Mouse (Mus musculus) cerebellum, adult 11 months (tissue): ENCODE measurements around the gene Rfx4.

Experiments used
- DNase-seq: peaks from one replicate; pipeline ENCODE4 v3.0.0; 2022

Rfx4 gene

DNA sequence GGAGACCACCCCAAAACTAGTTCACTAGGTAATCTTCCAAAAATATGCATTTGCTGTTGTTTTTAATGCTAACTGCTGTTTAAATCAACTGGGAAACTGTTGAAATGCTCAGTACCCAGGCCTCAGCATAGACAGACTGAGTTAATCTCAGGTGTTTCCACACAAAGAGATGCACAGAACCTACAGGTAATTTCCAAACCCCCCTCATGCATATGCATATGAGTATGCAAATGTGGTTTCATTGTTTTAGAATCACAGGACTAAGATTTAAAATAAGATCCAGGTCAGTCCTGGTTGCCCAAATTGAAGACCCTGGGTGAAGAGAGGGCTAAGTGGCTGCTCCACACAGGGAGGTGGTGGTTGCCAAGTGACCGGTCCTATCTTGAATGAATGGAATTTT lies 157.3 kb downstream of the Rfx4 start:
- DNase-seq: no peak

DNA sequence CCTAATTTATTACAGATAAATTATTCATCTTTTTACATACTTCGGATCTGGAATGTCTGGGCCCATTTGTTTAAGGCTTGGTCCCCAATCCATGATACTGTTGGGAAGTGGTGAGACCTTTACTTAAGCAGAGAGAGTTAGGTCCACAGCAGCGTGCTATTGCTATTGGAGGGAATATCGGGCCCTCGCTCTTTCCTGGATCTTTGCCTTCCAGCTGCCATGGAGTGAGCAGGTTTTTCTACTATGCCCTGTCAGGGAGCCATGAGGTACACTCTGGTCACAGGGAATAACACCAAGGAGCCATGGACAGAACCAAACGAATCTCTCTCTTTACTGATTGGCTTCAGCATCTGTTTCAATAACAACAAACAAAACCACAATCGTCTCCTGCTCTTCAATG lies 159.6 kb downstream of the Rfx4 start:
- no peak for DNase-seq

DNA sequence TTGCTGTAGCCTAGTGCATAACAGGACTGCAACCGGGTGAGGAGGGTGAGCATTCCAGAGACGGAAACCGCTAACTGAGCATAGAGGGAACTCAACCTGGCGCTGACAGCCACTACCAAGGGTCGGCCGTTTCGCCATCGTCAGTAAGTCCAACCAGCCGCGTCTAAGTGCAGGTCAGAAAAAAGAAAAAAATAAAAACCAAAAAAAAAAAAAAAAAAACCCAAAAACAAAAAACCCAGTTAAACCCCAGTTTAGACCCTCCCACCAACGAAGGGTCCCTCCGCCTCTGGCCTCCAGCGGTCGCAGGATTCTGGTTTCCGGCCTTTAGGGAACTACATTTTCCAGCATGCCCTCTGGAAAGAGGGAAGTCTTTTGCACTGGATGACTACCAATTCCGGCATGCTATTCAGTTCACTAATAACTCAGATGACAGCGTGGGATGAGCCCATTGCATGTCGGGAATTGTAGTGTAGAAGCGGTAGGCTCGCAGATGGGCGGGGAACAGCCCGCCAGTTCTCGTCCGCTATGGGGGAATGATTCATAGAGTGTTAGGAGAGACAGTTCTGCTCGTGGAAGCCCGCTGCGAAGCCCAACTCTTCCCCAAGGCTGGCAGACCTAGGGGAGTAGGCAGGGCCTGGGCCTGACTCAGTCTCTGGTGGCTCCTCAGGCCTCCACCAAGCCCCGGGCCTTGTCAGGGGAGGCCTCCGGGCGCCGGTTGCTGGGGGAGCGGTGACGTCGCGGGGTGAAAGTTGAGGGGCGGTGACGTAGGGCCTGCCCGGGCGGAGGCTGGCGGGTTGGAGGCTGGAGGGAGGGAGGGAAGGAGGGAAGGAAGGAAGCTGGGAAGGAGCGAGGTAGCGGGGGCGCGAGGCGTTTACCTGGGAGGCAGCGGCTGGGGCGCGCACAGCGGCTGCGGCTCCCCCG lies 161.2 kb downstream of the Rfx4 start, which contains the start of gene Ric8b:
Gene Ric8b (plus strand): TSS at position 807 of the 921 bp plus-strand sequence.
- peak; percentile 96 for DNase-seq

DNA sequence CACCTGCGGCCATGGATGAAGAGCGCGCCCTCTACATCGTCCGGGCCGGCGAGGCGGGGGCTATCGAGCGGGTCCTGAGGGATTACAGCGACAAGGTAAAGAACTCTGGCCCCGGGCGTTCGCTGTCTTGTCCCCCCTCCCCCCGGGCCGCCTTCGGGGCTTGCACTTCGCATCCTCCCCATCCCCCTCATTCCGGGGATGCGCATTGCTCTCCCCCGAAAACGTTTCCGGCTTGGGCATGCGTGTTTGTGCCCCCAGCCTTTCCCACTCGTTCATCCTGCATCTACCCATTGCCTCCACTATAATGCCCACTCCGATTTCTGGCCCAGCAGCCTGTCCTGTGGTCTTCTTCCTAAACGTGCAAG lies 161.9 kb downstream of the Rfx4 start:
- DNase-seq: no peak

DNA sequence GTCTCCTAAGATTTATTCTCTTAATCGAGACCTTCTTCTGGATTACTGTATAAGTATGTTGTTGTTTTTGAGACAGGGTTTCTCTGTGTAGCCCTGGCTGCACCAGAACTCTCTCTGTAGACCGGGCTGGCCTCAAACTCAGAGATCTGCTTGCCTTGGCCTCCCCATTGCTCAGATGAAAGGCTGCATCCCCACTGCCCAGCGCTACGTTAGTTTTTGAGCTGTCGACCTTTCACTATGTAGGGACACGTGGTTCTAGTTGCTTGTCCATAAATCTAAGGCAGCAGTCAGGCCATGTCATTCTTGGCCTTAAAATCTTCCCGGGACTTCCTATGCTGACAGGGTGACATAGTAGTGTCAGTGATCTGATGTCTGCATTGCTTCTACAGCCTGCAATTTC lies 170.5 kb downstream of the Rfx4 start:
- no peak for DNase-seq

DNA sequence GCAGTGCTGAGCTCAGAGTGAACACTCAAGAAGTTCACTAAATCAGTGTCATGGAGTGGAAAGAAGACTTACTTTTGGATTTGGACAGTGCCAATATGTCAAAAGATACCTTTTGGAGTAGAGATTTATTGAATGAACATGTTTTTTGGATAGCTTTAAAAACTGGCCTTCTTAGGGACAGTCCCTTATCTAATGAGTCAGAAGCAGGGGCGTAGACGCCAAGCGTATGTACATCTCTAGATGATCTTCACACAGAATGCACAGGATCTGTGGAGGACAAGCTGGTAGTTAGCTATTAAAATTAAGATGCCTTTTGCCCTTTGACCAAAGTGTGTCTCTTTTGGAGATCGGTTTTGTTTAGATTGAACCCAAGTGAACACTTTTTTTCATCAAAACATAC lies 171.0 kb downstream of the Rfx4 start:
- DNase-seq: no peak

DNA sequence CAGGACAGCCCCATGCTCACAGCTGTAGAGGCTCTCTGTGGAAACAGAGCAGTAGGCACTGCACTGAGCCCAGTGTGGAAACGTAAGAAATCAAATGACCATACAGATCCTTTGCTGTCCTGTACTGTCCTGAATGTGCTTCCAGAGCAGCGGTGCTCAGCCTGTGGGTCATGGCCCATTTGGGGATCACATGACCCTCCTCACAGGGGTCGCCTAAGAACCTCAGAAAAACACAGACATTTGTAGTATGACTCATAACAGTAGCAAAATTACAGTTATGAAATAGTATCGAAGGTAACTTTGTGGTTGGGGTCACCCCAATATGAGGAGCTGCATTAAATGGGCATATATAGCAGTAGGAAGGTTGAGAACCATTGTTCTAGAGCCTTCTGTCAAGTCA lies 172.6 kb downstream of the Rfx4 start:
- DNase-seq: no peak

DNA sequence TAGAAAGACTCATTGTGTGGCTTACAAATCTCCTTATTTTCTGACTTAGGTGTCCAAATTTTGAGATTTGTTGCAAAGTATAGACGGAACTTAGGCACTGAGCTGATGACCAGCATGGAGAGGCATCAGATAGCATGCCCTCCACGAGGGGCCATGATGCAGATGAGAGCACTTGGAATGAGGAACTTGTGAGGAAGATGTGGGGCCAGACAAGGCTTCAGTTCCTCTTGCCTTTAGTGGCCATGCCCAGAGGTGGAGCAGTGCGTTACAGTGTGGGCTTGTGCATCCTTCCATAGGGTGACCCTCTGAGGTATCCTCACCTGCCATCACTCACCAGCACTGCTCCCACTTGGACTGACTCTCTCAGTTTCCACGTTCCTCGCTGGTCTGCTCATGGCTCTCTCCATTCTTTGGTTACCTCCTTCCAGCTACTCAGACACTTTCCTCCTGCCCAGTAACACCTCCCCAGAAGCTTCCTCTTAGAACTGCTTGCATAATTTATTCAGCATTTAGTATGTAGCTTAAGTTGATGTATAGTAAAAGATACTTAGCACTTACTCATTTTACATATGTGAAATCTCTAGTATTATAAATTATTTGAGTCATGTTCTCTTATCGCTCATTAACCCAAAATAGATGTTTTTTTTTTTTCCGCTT lies 179.8 kb downstream of the Rfx4 start:
- no peak for DNase-seq

DNA sequence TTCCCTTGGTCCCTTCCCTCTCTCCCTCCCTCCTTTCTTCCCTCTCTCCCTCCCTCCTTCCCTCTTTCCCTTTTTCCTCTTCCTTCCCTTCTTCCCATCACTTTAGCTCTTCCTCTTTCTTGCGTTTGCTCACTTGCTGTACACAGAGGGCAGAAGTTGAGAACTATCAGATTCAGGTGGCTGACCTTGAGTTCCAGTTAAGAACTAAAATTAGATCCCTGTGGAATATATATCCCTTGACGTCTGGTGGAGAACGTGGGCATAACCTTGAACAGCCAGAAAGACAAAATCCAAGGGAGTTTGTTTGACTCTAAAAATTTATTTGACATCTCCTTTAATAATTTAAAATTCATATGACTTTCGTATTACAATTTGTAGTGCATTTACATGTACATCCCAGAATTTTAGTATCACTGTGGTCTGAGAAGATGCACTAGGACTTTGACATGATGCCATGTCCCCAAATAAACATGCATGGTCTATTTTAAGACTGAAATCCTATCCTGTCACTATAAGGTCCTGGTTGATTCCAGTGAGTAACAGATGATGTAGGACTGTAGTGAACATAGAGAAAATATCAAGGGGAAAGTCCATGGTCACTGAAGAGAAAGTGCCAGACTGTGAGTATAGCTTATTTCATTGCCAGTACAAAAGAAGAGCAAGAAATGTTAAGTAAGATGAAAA lies 181.1 kb downstream of the Rfx4 start:
- DNase-seq: no peak

DNA sequence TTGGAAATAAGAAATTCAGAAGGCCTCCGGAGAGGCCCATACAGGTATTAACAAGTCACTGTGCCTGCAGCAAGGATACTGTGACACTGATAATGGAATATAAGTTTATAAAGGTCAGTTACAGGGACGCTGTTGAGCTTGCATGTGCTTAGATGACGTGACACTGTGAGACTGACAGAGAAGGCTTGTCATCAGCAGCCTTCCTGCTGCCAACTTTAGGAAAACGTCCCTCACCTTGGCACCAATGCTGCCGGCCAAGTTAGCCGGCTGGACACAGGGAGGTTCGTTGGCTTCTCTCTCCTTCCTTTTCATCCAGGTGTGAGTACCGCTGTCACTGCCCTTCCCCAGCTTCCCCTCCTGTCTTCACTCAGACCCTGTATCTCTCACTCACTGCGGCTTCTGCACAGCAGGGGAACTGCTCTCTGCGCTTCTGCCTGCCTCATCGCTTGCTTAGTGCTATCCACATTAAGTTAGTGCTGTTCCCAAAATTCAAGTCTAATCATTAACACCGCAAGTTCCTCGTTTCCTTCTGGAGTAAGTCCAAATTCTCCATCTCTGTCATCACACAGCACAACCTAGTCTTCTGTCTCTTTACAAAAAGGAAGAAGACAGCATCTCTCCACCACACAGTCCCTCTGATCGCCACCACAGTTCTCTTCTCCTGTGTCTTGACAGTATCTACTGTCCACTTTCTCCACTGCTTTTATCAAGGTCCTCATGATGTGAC lies 182.4 kb downstream of the Rfx4 start:
- no peak for DNase-seq

DNA sequence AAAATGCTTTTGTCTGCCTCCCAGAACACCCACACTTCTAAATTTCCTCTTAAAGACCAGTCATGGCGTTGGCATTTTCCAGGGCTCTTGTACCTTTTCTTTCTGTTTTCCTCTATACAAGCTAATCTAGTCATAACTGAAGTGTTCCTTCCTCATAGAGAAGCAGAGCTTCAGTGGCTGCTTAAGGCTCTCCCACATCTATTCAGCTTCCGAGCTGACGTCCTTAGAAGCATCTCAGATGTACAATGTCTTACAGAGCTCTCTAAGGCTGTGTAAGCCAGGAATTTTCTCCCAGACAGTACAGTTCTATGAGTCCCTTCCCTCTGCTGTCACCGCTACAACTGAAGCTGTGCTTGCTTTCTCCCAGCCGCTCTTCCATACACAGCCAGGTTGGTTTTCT lies 183.0 kb downstream of the Rfx4 start:
- DNase-seq: no peak

DNA sequence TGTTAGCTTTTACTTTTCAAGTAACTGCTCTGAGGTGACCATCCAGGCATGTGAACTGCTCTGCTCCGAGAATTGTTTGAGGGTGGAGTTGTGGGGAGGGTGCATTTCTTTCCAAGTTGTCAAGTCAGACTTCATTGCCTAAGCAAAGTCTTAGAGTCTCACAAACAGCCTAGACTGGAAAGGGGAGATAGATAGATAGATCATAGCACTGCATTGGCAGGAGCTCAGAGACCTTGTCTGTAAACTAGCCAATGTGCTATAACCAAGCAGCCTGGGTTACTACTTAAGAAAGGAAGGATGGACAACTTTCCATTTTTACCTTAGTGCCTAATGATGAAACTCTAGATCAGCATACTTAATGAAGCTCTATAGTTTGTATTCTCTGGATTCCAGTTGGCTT lies 184.5 kb downstream of the Rfx4 start:
- DNase-seq: no peak

DNA sequence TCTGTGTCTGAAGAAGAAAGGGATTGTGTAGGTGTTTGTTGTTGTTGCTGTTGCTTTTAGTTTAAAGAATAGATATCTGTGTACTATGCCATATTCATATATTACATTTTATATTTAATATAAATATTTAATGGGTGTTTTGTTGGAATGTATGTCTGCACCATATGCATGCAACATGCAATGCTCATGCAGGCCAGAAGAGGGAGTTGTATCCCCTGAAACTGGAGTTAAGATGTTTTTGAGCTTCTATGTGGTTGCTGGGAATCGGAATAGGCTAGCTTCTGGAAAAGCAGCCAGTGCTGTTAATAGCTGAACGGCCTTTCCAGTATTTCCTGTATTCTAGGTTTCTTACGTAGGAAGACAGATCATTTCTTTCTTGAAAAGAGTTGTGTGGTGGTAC lies 189.8 kb downstream of the Rfx4 start:
- no peak for DNase-seq

DNA sequence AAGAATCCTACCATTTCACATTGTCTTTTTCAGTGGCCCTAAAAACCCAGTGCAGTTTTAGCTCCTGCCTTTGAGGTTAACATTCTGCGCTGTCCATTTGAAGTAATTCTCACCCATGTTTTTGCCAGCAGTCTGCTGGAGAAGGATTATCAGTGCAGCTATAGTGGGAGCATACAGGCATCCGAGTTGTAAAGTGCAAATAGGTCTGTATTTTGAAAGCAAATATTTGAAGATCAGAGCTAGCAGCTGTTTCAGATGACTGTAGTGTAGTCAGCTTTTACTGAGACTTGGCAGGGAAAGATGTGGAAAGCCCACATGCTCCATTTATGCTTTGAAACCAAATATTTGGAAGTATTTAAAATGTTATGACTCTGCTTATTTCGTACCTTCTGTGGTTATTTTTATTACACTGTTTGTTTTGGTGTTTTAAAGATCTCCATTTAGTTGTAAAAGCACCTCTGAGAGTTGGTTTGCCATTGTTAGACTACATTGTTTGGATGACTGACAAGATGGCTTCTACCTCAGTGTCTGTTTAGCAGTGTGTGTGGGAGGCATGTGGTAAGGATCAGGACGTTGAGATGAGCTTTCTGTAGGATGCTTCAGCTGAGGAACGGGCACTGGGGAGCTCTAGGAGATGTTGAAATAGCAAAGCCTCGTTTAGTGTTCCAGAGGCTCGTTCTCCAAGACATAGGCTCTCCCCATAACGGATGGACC lies 193.3 kb downstream of the Rfx4 start:
- DNase-seq: no peak

DNA sequence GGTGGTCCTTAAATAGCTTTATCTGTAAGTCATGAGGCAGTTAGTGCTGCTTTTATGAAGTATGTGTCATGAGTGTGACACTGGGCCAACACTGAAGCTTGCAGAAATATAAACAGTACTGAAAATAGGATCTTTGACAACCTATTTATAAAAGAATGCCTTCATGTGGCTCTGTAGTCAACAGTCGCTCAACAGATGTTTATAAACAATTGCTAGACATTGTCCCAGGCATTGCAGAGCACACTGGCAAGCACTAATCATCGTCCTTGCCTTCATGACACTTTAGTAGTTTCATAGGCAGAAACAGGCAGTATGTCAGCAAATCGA lies 193.8 kb downstream of the Rfx4 start:
- no peak for DNase-seq

DNA sequence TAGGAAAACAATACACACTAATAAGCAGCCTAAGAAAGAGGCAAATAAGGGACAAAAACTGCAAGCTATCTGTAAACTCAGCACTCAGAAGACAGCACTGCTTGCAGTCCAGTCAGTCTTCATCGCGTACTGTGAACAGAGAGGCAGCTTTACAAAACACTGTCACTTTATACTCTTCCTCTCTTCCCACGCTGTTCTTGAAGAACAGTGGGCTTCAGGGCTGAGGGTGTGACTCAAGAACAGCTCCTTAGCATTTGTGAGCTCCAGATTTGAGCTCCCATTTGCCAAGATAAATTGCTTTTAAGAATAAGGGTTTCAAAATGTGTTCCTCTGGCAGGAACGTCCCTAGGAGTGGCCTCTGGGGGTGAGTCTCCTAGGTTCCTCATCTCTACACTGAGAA lies 194.5 kb downstream of the Rfx4 start:
- DNase-seq: no peak

DNA sequence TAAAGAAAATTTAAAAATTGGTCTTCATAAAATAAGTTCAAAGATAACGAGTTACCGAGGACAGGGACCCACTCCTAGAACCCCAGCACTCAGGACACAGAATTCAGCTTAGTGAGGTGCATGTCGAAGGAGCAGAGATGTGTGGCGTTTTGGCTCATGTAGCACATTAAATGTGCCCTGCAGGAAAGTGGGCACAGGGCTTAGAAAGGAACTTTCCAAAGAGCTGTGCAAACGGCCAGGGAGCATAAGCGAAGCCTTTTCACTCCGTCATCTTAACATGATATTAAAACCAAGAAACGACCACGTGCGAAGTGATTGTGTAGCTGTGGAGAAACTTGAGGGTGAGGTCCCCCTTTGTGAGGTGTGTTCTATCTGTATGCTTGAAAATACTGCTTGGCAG lies 198.4 kb downstream of the Rfx4 start:
- DNase-seq: no peak
